Mouse (Mus musculus): ENCODE data around the gene Bbx. TPM values are rescaled to one million over a fixed set of nuclear protein-coding genes. Genes with fewer than 3 reads are reported as not detected.

The Bbx gene
- polyA plus RNA-seq, 1 experiment: 55.5 TPM

GRCm38 (mm10) chr16:50430515-50430877 lies 1.7 kb downstream of the Bbx start:
- no peaks in the 10 kb centered on the region; the same call in 1 of the 2 replicates for H3K27me3 ChIP-seq (ENCODE audit: control insufficient read depth, insufficient read depth, low read length)
- peak overlapping the region; percentile 53; the same call in 1 of the 2 replicates for H3K27ac ChIP-seq (ENCODE audit: control insufficient read depth, insufficient read depth, low read depth, low read length)
- no peak for TF ChIP-seq POLR2A (IDR thresholded peaks at IDR 0.05; ENCODE audit: control insufficient read depth, low read depth, low read length)
- no peak for TF ChIP-seq CTCF (IDR thresholded peaks at IDR 0.05; ENCODE audit: control insufficient read depth, insufficient read depth, insufficient replicate concordance, low read depth, low read length)
- H3K4me3 ChIP-seq (ENCODE audit: control insufficient read depth, low read depth, low read length): peak overlapping the region; percentile 68; the same call in 1 of the 2 replicates
- no peaks in the 10 kb centered on the region for H3K36me3 ChIP-seq (ENCODE audit: control insufficient read depth, insufficient read depth, low read length)
- peaks cover 15% of the 10 kb centered on the region for H3K4me1 ChIP-seq (ENCODE audit: control insufficient read depth, insufficient read depth, low read length)

- Histone ChIP-seq H3K36me3 (ENCODE audit: control insufficient read depth, insufficient read depth, low read length) (no peaks in the 10 kb centered on the region), H3K4me1 (ENCODE audit: control insufficient read depth, insufficient read depth, low read length) (peaks cover 15% of the 10 kb centered on the region), H3K27me3 (ENCODE audit: control insufficient read depth, insufficient read depth, low read length) (no peaks in the 10 kb centered on the region; the same call in 1 of the 2 replicates), H3K4me3 (ENCODE audit: control insufficient read depth, low read depth, low read length) (peak overlapping the region; percentile 87), H3K27ac (ENCODE audit: control insufficient read depth, insufficient read depth, low read depth, low read length) (peak overlapping the region; percentile 57)
- TF ChIP-seq POLR2A (IDR thresholded peaks at IDR 0.05; ENCODE audit: control insufficient read depth, low read depth, low read length) (peak; percentile 14; the same call in 1 of the 2 replicates), CTCF (IDR thresholded peaks at IDR 0.05; ENCODE audit: control insufficient read depth, insufficient read depth, insufficient replicate concordance, low read depth, low read length) (no peak)
Observed at GRCm38 (mm10) chr16:50429692-50430514, 2.3 kb downstream of the Bbx start.

GRCm38 (mm10) chr16:50428871-50429691 lies 3.1 kb downstream of the Bbx start:
- H3K4me1 ChIP-seq (ENCODE audit: control insufficient read depth, insufficient read depth, low read length): peaks cover 15% of the 10 kb centered on the region
- no peaks in the 10 kb centered on the region for H3K36me3 ChIP-seq (ENCODE audit: control insufficient read depth, insufficient read depth, low read length)
- no peak for TF ChIP-seq CTCF (IDR thresholded peaks at IDR 0.05; ENCODE audit: control insufficient read depth, insufficient read depth, insufficient replicate concordance, low read depth, low read length)
- no peak for TF ChIP-seq POLR2A (IDR thresholded peaks at IDR 0.05; ENCODE audit: control insufficient read depth, low read depth, low read length)
- no peaks in the 10 kb centered on the region; the same call in 1 of the 2 replicates for H3K27me3 ChIP-seq (ENCODE audit: control insufficient read depth, insufficient read depth, low read length)
- peak overlapping the region; percentile 87 for H3K4me3 ChIP-seq (ENCODE audit: control insufficient read depth, low read depth, low read length)
- H3K27ac ChIP-seq (ENCODE audit: control insufficient read depth, insufficient read depth, low read depth, low read length): peak overlapping the region; percentile 20; the same call in 1 of the 2 replicates

GRCm38 (mm10) chr16:50420130-50420529 lies 12.1 kb downstream of the Bbx start:
- Histone ChIP-seq H3K27ac (ENCODE audit: control insufficient read depth, insufficient read depth, low read depth, low read length) (no peak overlapping the region), H3K27me3 (ENCODE audit: control insufficient read depth, insufficient read depth, low read length) (no peaks in the 10 kb centered on the region), H3K4me1 (ENCODE audit: control insufficient read depth, insufficient read depth, low read length) (no peaks in the 10 kb centered on the region), H3K36me3 (ENCODE audit: control insufficient read depth, insufficient read depth, low read length) (no peaks in the 10 kb centered on the region), H3K4me3 (ENCODE audit: control insufficient read depth, low read depth, low read length) (no peak overlapping the region)
- TF ChIP-seq POLR2A (IDR thresholded peaks at IDR 0.05; ENCODE audit: control insufficient read depth, low read depth, low read length) (no peak), CTCF (IDR thresholded peaks at IDR 0.05; ENCODE audit: control insufficient read depth, insufficient read depth, insufficient replicate concordance, low read depth, low read length) (no peak)

- H3K27me3 ChIP-seq (ENCODE audit: control insufficient read depth, insufficient read depth, low read length): no peaks in the 10 kb centered on the region
- no peaks in the 10 kb centered on the region for H3K36me3 ChIP-seq (ENCODE audit: control insufficient read depth, insufficient read depth, low read length)
- no peak overlapping the region for H3K27ac ChIP-seq (ENCODE audit: control insufficient read depth, insufficient read depth, low read depth, low read length)
- no peak overlapping the region for H3K4me3 ChIP-seq (ENCODE audit: control insufficient read depth, low read depth, low read length)
- no peaks in the 10 kb centered on the region for H3K4me1 ChIP-seq (ENCODE audit: control insufficient read depth, insufficient read depth, low read length)
- no peak for TF ChIP-seq POLR2A (IDR thresholded peaks at IDR 0.05; ENCODE audit: control insufficient read depth, low read depth, low read length)
- no peak for TF ChIP-seq CTCF (IDR thresholded peaks at IDR 0.05; ENCODE audit: control insufficient read depth, insufficient read depth, insufficient replicate concordance, low read depth, low read length)
Observed at GRCm38 (mm10) chr16:50415406-50415805, 16.8 kb downstream of the Bbx start.

- Histone ChIP-seq H3K27me3 (ENCODE audit: control insufficient read depth, insufficient read depth, low read length) (no peaks in the 10 kb centered on the region), H3K36me3 (ENCODE audit: control insufficient read depth, insufficient read depth, low read length) (no peaks in the 10 kb centered on the region), H3K27ac (ENCODE audit: control insufficient read depth, insufficient read depth, low read depth, low read length) (no peak overlapping the region), H3K4me1 (ENCODE audit: control insufficient read depth, insufficient read depth, low read length) (no peaks in the 10 kb centered on the region), H3K4me3 (ENCODE audit: control insufficient read depth, low read depth, low read length) (no peak overlapping the region)
- no peak for TF ChIP-seq POLR2A (IDR thresholded peaks at IDR 0.05; ENCODE audit: control insufficient read depth, low read depth, low read length)
- no peak for TF ChIP-seq CTCF (IDR thresholded peaks at IDR 0.05; ENCODE audit: control insufficient read depth, insufficient read depth, insufficient replicate concordance, low read depth, low read length)
Observed at GRCm38 (mm10) chr16:50402851-50403250, 29.3 kb downstream of the Bbx start.

- Histone ChIP-seq H3K4me3 (ENCODE audit: control insufficient read depth, low read depth, low read length) (no peak overlapping the region), H3K36me3 (ENCODE audit: control insufficient read depth, insufficient read depth, low read length) (no peaks in the 10 kb centered on the region), H3K4me1 (ENCODE audit: control insufficient read depth, insufficient read depth, low read length) (no peaks in the 10 kb centered on the region), H3K27me3 (ENCODE audit: control insufficient read depth, insufficient read depth, low read length) (no peaks in the 10 kb centered on the region), H3K27ac (ENCODE audit: control insufficient read depth, insufficient read depth, low read depth, low read length) (no peak overlapping the region)
- no peak for TF ChIP-seq POLR2A (IDR thresholded peaks at IDR 0.05; ENCODE audit: control insufficient read depth, low read depth, low read length)
- TF ChIP-seq CTCF (IDR thresholded peaks at IDR 0.05; ENCODE audit: control insufficient read depth, insufficient read depth, insufficient replicate concordance, low read depth, low read length): no peak
Observed at GRCm38 (mm10) chr16:50399775-50400174, 32.4 kb downstream of the Bbx start.
